Mouse (Mus musculus) left cerebral cortex, postnatal 36 days (tissue): Measurements from ENCODE around the gene Nav2. TPM values are rescaled to one million over a fixed set of nuclear protein-coding genes. Genes with fewer than 3 reads are reported as not detected.

ENCODE experiments used
- DNase-seq, 2 experiments: peaks; one replicate each; pipeline ENCODE4 v3.0.0; 2021 to 2022; ENCODE audit warnings: low spot score in 2 of 2, mixed read lengths in 1 of 2
- intact Hi-C: fragments of 180-260 bp; cut with DNase I; formaldehyde crosslinking; loops from one replicate; pipeline ENCODE4 v1.15.1; 2025
- total RNA-seq, 2 experiments: library from RNA; stranded (reverse); gene quantifications; 2 replicates each; pipeline ENCODE4 v1.2.3; 2021

The Nav2 gene
- total RNA-seq, 2 experiments from 2014 or later: 62.0 to 120 TPM

DNA sequence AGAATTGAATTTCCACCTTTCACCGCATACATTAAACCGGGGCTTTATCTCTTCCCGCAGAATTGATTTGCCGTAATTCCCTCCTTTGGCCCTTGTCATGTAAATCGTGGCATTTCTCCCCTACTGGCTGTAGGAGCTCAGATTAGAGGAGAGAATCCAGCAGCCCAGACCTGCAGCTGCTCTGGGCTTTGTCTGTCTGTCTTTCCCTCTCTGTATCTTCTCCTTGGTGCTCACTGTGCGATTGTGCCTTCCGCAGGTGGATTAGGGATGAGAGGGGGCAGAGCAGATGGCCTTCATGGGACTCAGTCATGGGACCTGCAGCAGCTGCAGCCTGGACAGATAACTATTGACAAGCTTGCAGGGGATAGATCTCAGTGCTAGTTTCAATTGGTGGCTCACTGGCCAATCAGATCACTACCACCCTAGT lies 162.6 kb downstream of the Nav2 start:
- no peak for DNase-seq
- intact Hi-C loops: no loop called here

- DNase-seq: no peak
- intact Hi-C loops: loop anchor here (5.0 kb wide), 2 partner anchors 42 to 73 kb away; no protein-coding TSS in a partner anchor
Observed at GRCm38 (mm10) chr7:49075333-49075934, 166.9 kb downstream of the Nav2 start.

DNA sequence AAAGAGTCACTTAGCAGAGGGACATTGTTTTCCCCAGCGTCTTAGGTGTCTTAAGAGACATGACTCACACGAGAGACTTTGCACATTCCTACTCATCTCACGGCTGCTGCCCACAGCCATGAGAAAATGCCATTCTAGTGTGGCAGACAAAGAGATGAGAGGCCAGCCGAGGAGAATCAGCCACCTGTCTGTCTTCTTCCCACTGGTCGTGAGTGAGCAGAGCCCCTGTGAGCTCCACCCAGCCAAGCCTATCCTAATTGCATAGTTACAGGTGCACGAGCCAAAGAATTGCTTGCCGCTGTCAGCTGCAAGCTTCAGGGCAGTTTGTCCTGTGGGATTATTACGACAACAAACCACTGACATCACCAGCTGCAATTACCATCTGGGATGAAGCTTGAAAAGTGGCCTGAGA lies 167.8 kb downstream of the Nav2 start:
- intact Hi-C loops: loop anchor here (5.0 kb wide), 2 partner anchors 41 to 74 kb away; no protein-coding TSS in a partner anchor
- DNase-seq: peak; percentile 61 to 69

- intact Hi-C loops: loop anchor here (5.0 kb wide), 2 partner anchors 38 to 77 kb away; no protein-coding TSS in a partner anchor
- DNase-seq: peak in 1 of 2 experiments; percentile 26
Observed at GRCm38 (mm10) chr7:49078930-49079329, 170.4 kb downstream of the Nav2 start.

DNA sequence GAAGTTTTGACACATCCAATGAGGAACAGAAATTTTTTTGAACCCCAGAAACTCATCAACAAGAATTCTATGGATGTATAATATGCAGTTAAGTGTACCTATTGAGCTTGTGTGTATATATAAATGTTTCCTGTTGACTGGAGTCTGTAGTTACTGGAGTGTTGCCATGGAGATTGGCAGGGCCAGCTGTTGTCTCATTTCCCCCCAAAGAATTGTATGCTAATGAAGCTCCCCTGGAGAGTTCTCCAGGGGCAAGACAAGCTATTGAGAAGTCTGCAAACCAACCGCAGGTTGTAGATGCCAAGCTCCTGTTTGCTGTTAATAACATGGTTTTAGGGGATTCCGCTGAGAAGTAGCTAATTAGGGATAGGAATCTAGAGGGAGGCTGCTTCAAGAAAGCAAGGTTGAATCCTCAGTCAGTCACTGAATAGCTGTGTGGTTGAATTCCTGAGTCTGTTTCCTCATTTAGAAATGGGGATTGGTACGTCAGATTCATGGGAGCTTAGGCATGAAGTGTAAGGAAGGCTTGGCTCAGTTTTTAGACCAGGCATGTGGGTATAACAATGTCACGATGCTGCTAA lies 174.2 kb downstream of the Nav2 start:
- intact Hi-C loops: no loop called here

GRCm38 (mm10) chr7:49084768-49085167 lies 176.3 kb downstream of the Nav2 start:
- DNase-seq: no peak
- intact Hi-C loops: no loop called here

More for the DNA sequence above, 174.2 kb downstream of the Nav2 start:
- DNase-seq: no peak

DNA sequence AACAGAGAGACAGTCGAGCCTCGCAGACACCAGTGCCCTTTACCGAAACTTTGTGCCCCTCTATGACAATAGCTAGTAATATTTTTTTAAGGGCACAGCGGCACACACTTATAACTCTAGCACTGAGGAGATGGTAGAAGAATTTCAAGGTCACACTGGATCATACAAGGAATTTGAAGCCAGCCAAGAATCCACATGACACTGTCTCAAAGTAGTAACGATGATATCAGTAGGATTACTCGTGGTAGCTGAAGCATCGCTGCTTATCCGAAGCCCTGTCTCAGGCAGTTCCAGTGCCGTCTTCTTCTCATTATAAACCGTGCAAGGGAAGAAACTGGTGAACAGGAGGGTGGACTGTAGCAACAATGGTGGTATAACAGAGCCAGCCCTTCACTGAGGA lies 177.2 kb downstream of the Nav2 start:
- DNase-seq: no peak
- intact Hi-C loops: no loop called here

GRCm38 (mm10) chr7:49087154-49087553 lies 178.6 kb downstream of the Nav2 start:
- DNase-seq: no peak
- intact Hi-C loops: no loop called here

GRCm38 (mm10) chr7:49088198-49088912 lies 179.8 kb downstream of the Nav2 start:
- DNase-seq: no peak
- intact Hi-C loops: no loop called here

DNA sequence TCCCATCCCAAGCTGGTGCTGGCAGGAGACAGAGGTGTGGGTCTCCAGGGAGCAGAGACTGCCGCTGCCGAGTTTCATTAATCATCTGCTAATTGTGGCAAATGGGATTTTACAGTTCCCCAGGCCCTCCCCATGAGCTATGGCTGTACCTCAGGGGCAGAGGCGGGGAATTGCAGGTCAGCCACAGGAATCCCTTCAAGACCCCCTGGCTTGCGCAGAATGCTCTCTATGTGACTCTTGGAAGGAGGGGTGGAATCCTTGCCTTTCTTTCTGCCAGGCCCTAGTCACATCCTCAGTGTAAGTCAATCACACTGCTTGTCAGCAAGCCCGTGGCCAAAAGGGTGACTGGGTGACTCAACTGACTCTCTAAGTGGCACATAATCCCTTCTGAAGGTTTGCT lies 182.9 kb downstream of the Nav2 start:
- DNase-seq: no peak
- intact Hi-C loops: no loop called here

GRCm38 (mm10) chr7:49091921-49092320 lies 183.4 kb downstream of the Nav2 start:
- DNase-seq: no peak
- intact Hi-C loops: no loop called here

GRCm38 (mm10) chr7:49093596-49093995 lies 185.1 kb downstream of the Nav2 start:
- DNase-seq: no peak
- intact Hi-C loops: no loop called here

DNA sequence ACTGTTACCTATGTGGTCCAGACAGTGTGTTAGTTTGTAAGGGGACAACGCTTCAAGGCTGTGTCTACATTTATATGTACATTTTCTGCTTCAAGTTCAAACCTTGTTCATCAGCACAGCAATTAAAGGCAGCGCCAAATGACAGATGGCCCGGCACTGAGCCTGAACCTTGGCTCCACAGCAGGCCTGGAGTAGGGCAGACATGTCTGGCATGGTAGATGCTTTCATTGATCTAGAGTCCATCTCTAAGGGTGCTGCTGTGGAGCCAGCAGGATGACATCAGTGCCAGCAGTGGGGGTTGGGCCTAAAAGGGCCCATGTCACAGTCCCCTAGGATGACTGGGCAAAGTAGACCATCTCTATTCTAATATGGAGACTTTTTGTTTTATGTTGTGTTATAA lies 186.0 kb downstream of the Nav2 start:
- DNase-seq: no peak
- intact Hi-C loops: no loop called here

- intact Hi-C loops: no loop called here
- no peak for DNase-seq
Observed at GRCm38 (mm10) chr7:49101291-49101690, 192.8 kb downstream of the Nav2 start.

DNA sequence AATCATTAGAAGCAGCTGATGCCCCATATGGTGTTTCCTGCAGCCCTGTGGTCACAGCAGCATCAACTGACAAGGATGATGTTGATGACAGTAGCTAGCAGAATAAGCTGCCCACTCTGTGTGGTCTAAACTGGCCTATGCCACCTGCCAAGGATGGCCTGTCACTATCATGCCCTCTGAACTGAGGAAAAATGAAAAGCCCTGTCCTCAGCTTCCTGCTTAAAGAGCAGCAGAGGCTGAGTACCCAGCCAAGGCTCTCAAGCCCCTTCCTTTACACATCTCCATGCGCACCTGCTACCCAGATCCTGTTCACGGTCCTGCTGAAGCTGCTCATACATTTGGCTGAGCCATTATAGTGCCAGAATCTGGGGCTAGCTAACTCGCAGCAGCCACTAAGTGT lies 193.7 kb downstream of the Nav2 start:
- DNase-seq: no peak
- intact Hi-C loops: no loop called here

DNA sequence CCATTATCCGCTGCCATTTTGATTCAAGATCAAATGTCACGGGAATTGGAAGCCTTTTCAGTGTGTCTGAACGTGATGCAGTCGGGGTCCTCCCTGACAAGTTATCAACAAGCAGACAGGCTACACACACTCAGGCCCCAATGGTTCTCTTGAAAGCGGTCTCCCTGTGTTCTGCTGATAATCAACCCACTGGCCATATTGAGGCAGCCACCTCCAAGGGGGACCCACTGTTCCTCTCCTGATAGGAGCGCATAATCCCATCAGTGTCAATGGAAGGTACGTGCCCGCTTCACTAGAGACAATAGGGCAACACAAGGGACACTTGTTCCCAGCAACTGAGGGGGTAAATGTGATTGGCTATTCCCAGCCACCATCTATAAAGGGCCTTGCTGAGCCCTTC lies 195.9 kb downstream of the Nav2 start:
- intact Hi-C loops: no loop called here
- no peak for DNase-seq

DNA sequence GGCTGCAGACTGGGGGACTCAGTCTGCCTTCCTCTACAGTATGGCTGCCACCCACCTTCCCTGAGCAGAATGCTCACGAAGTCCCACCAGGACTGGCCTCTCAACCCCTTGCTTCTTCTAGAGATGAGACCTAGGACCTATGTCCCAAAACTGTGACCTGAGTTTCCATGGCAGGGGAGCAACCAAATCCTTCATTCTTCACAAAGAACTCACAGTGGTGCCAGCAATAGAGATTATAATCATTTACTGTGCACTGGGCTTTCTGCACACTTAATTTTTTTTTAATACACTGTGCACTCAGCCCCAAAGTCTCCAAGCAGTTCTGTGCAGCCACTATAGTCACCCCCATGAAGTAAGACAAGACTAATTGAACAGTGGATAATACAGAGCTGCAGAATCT lies 196.3 kb downstream of the Nav2 start:
- intact Hi-C loops: no loop called here
- DNase-seq: no peak

GRCm38 (mm10) chr7:49105501-49105900 lies 197.0 kb downstream of the Nav2 start:
- DNase-seq: no peak
- intact Hi-C loops: no loop called here

GRCm38 (mm10) chr7:49108076-49108475 lies 199.6 kb downstream of the Nav2 start:
- intact Hi-C loops: no loop called here
- DNase-seq: no peak

GRCm38 (mm10) chr7:49119016-49119415 lies 210.5 kb downstream of the Nav2 start:
- intact Hi-C loops: loop anchor here (5.0 kb wide), 1 partner anchor 42 kb away; no protein-coding TSS in a partner anchor
- DNase-seq: peak; percentile 40 to 57
